Mouse (Mus musculus) left cerebral cortex, postnatal 10 days (tissue): ENCODE results near the gene Tacc2. TPM values are rescaled to one million over a fixed set of nuclear protein-coding genes. Genes with fewer than 3 reads are reported as not detected.

Experiments used
- DNase-seq, 2 experiments: peaks; one replicate each; pipeline ENCODE4 v3.0.0; 2021 to 2022; ENCODE audit warnings: low spot score in 2 of 2, mixed read lengths in 1 of 2; ENCODE audit errors: extremely low spot score in 1 of 2
- intact Hi-C: fragments of 180-260 bp; cut with DNase I; formaldehyde crosslinking; loops from one replicate; pipeline ENCODE4 v1.15.1; 2025
- total RNA-seq, 2 experiments: library from RNA; stranded (reverse); gene quantifications; 2 replicates each; pipeline ENCODE4 v1.2.3; 2021

The Tacc2 gene
- total RNA-seq, 2 experiments from 2014 or later, result 79.4 to 81.9 TPM

DNA sequence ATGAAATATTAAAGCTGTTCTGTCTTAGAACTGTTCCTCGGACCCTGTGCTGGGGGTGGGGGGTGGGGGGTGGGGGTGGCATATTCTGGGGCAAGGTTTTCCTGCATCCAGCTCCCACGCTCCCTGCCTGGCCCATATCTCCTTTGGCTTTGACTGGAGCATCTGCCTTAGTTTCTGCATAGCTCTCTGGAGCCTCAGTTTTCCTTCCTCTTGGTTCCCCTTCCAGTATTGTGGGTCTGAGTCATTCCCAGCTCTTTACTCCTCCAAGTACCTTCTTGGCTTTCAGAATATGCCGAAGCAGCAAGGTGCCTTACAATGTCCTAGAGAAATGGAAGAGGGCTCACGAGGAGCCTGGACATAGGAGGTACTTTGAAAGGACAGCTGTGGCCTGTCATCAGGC lies 233.0 kb downstream of the Tacc2 start:
- DNase-seq, result no peak
- intact Hi-C loops, result no loop called here

DNA sequence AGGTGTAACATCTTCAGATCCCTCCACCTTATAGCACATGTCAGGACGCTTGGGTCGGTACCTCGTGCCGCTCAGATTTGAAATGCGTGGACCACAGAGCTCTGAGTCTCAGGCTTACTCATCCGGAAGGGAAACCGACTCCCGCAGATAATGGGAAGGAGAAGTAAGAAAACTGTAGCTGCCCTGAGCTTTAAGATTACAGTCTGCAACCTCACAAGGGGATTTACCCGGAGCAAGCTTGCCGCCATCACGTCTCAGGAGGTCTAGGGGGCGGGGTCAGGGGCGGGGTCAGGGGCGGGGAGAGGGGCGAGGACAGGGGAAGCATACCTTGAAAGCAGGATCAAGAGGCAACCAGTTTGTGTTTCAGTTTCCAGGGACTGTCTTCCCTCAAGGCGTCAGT lies 235.2 kb downstream of the Tacc2 start:
- DNase-seq, result no peak
- intact Hi-C loops, result no loop called here

Other genes with a start within 250 kb of the Tacc2 start
- gene Ate1, start 57.1 kb upstream of the Tacc2 start, total RNA-seq, result 10 to 100 TPM; 56.0 to 56.9 TPM
- gene Nsmce4a, start 4.3 kb upstream of the Tacc2 start, total RNA-seq, result 10 to 100 TPM; 29.1 to 30.4 TPM
- gene Btbd16, start 196.6 kb downstream of the Tacc2 start, total RNA-seq, result under 1 TPM; 0.24 to 0.41 TPM